Mouse (Mus musculus) ovary, adult 18-20 months (tissue): ENCODE measurements around the gene Kif17.

Experiments used
- DNase-seq: peaks from one replicate; pipeline ENCODE4 v3.0.0; 2022; ENCODE audit warnings: low spot score, mixed read lengths

Kif17 gene

GRCm38 (mm10) chr4:138259482-138259881 is 9.2 kb downstream of the Kif17 start:
- no peak for DNase-seq

- peak; percentile 75 for DNase-seq
These were observed 11.8 kb downstream of the Kif17 start for GRCm38 (mm10) chr4:138261843-138262681.

GRCm38 (mm10) chr4:138267869-138268268 is 17.6 kb downstream of the Kif17 start:
- DNase-seq = no peak

- peak; percentile 29 for DNase-seq
These were observed 22.1 kb downstream of the Kif17 start for GRCm38 (mm10) chr4:138272011-138272997.

GRCm38 (mm10) chr4:138278346-138278745 is 28.1 kb downstream of the Kif17 start:
- no peak for DNase-seq

- peak; percentile 24 for DNase-seq
These were observed 32.6 kb downstream of the Kif17 start for GRCm38 (mm10) chr4:138282834-138283233.

- no peak for DNase-seq
These were observed 36.2 kb downstream of the Kif17 start for GRCm38 (mm10) chr4:138286411-138286810.

GRCm38 (mm10) chr4:138288691-138289090 is 38.5 kb downstream of the Kif17 start:
- no peak for DNase-seq

- no peak for DNase-seq
These were observed 41.8 kb downstream of the Kif17 start for GRCm38 (mm10) chr4:138292028-138292427.

GRCm38 (mm10) chr4:138293261-138293948 is 43.2 kb downstream of the Kif17 start:
- DNase-seq = no peak

- no peak for DNase-seq
These were observed 43.8 kb downstream of the Kif17 start for GRCm38 (mm10) chr4:138293949-138294550.

- DNase-seq = no peak
These were observed 51.1 kb downstream of the Kif17 start for GRCm38 (mm10) chr4:138301271-138301780.

- no peak for DNase-seq
These were observed 52.8 kb downstream of the Kif17 start for GRCm38 (mm10) chr4:138303011-138303410.

GRCm38 (mm10) chr4:138303742-138304141 is 53.5 kb downstream of the Kif17 start:
- DNase-seq = no peak

GRCm38 (mm10) chr4:138304340-138305104 is 54.3 kb downstream of the Kif17 start, which contains the start of gene Ddost:
Gene Ddost, plus strand, starts transcription at chr4:138304730.
- peak; percentile 98 for DNase-seq

- no peak for DNase-seq
These were observed 56.8 kb downstream of the Kif17 start for GRCm38 (mm10) chr4:138307025-138307424.

- no peak for DNase-seq
These were observed 57.5 kb downstream of the Kif17 start for GRCm38 (mm10) chr4:138307739-138308138.

- no peak for DNase-seq
These were observed 60.2 kb downstream of the Kif17 start for GRCm38 (mm10) chr4:138310311-138310910.

- no peak for DNase-seq
These were observed 61.4 kb downstream of the Kif17 start for GRCm38 (mm10) chr4:138311595-138311994.

GRCm38 (mm10) chr4:138312105-138312504 is 61.9 kb downstream of the Kif17 start:
- no peak for DNase-seq
